Mouse (Mus musculus) embryonic facial prominence, embryonic 11.5 days (tissue): Measurements from ENCODE around the gene Prkcz. TPM values are rescaled to one million over a fixed set of nuclear protein-coding genes. Genes with fewer than 3 reads are reported as not detected.

Source experiments
- ATAC-seq: fragments of 200-750 bp; cut with Nextera tagmentation; replicated peaks from 2 replicates; pipeline ENCODE4 v1.8.0; 2017; ENCODE audit warnings: low read depth; ENCODE audit not compliant: insufficient number of reproducible peaks, low FRiP score, low TSS enrichment
- DNase-seq: peaks from one replicate; pipeline ENCODE4 v3.0.0-alpha.2; 2015; ENCODE audit warnings: low spot score
- H3K27ac ChIP-seq: fragments of 300-500 bp; sonication (generic); replicated peaks from 2 replicates; pipeline ENCODE4 v1.5.1; 2014; ENCODE audit warnings: mild to moderate bottlenecking, low read depth, low read length, control low read depth
- H3K27me3 ChIP-seq: fragments of 300-500 bp; sonication (generic); 2 replicates; pipeline ENCODE4 v1.6.1; 2014; ENCODE audit warnings: mild to moderate bottlenecking, low read length, moderate library complexity, mixed read lengths; ENCODE audit not compliant: control insufficient read depth, insufficient read depth
- H3K36me3 ChIP-seq: fragments of 300-500 bp; sonication (generic); replicated peaks from 2 replicates; pipeline ENCODE4 v1.6.1; 2014; ENCODE audit warnings: low read depth, mild to moderate bottlenecking, low read length, moderate library complexity, mixed read lengths; ENCODE audit not compliant: control insufficient read depth, insufficient read depth
- H3K4me1 ChIP-seq: fragments of 300-500 bp; sonication (generic); 2 replicates; pipeline ENCODE4 v1.6.1; 2014; ENCODE audit warnings: low read length, mixed read lengths; ENCODE audit not compliant: control insufficient read depth, insufficient read depth
- H3K4me2 ChIP-seq: fragments of 300-500 bp; sonication (generic); 2 replicates; pipeline ENCODE4 v1.6.1; 2014; ENCODE audit warnings: low read depth, mild to moderate bottlenecking, control low read depth, low read length, moderate library complexity
- H3K4me3 ChIP-seq: fragments of 300-500 bp; sonication (generic); 2 replicates; pipeline ENCODE4 v1.5.1; 2014; ENCODE audit warnings: low read depth, low read length, control low read depth
- H3K9ac ChIP-seq: fragments of 300-500 bp; sonication (generic); replicated peaks from 2 replicates; pipeline ENCODE4 v1.6.1; 2014; ENCODE audit warnings: mild to moderate bottlenecking, control low read depth, low read length
- H3K9me3 ChIP-seq: fragments of 300-500 bp; sonication (generic); replicated peaks from 2 replicates; pipeline ENCODE4 v1.6.1; 2016; ENCODE audit warnings: mild to moderate bottlenecking, low read length, inconsistent platforms, mixed read lengths; ENCODE audit not compliant: control insufficient read depth
- WGBS: fragments of 180-500 bp; shearing (Covaris S2); extraction: QIAGEN DNeasy Blood & Tissue Kit; methylation state at CpG from one replicate; pipeline ENCODE4 v1.1.7; 2014; 5-methylcytosine and 5-hydroxymethylcytosine counted together
- polyA plus RNA-seq: library from polyadenylated mRNA; unstranded; fragments of >200 nt; fragmentation: Nextera tagmentation; extraction: Ambion mirVana; gene quantifications from 2 replicates; pipeline ENCODE4 v1.2.1, GENCODE M21; 2014

Gene Prkcz
- polyA plus RNA-seq, 1 experiment from 2014 or later, result 8.1 TPM

DNA sequence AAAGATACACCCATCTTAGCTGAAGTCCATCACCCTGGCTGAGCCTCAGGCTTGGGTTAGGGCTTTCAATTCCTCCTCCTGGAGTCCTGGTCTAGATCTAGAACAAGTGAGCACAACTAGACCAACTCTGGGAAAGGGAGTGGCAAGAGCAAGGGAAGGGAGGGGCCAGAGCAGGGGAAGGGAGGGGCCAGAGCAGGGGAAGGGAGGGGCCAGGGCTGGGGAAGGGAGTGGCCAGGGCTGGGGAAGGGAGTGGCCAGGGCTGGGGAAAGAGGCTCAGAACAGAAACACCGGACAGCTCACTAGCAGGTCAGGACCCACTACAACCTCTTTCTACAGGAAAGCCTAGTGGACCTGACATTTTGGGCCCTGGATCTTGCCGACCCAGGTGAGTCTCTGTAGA is 42.9 kb downstream of the Prkcz start:
- WGBS, result 36% methylated on average over 2 of the region's 2 CpGs

GRCm38 (mm10) chr4:155315031-155315430 is 46.1 kb downstream of the Prkcz start:
- H3K27me3 ChIP-seq, result no peaks in the 10 kb centered on the region
- DNase-seq, result no peak
- 86% methylated on average over 3 of the region's 3 CpGs for WGBS
- ATAC-seq, result no peak
- H3K9me3 ChIP-seq, result no peaks in the 10 kb centered on the region
- H3K4me1 ChIP-seq, result no peaks in the 10 kb centered on the region
- H3K27ac ChIP-seq, result no peak overlapping the region
- no peak overlapping the region for H3K4me2 ChIP-seq
- no peaks in the 10 kb centered on the region for H3K36me3 ChIP-seq
- no peak overlapping the region for H3K4me3 ChIP-seq
- no peak overlapping the region for H3K9ac ChIP-seq

More for the DNA sequence above, 42.9 kb downstream of the Prkcz start:
- Histone ChIP-seq H3K9me3 (no peaks in the 10 kb centered on the region), H3K4me1 (no peaks in the 10 kb centered on the region), H3K9ac (no peak overlapping the region), H3K36me3 (no peaks in the 10 kb centered on the region), H3K27ac (no peak overlapping the region), H3K4me3 (no peak overlapping the region), H3K4me2 (no peak overlapping the region), H3K27me3 (no peaks in the 10 kb centered on the region)
- no peak for ATAC-seq
- DNase-seq, result no peak

DNA sequence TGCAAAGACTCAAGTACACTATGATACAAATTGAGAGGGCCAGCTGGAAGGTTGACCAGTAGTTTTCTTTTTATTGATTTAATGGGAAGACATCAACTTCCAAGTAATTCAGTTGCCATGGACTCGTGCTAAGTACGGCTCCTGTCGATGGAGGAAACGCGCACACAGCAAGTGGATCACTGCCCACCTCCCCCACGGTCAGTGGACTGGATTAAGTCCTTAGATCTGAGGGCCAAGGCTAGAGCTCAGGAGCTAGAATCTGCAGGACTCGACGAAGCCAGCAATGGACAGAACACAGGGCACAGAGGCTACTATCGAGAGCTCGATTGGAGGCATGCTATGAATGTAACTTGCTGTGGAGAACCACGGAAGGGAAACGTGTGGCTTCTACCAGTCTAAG is 52.5 kb downstream of the Prkcz start:
- DNase-seq, result no peak
- Histone ChIP-seq H3K4me3 (no peak overlapping the region), H3K36me3 (no peaks in the 10 kb centered on the region), H3K27ac (no peak overlapping the region), H3K4me1 (no peaks in the 10 kb centered on the region; the same call in 1 of the 2 replicates), H3K9me3 (no peaks in the 10 kb centered on the region), H3K27me3 (no peaks in the 10 kb centered on the region), H3K9ac (no peak overlapping the region), H3K4me2 (no peak overlapping the region)
- no peak for ATAC-seq
- 89% methylated on average over 12 of the region's 12 CpGs for WGBS

DNA sequence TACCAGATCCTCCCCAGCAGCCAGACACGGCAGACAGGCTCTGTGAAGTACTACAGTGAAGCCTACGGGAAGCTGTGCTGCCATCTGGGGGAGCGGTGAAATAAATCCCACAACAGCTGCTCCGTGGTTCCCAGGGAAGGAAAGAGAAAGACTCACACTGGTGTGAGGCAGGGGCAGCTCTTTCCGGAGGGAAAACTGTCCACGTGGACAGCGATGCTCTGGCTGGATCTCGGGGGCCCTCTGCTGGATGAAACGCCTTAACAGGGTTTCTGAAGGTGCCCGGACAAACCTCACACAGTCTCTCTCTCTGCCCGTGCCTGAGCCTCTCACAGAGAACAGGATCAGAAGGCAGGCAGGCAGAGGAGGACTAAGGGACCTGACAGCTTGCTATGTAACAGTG is 53.1 kb downstream of the Prkcz start:
- no peaks in the 10 kb centered on the region; the same call in 1 of the 2 replicates for H3K4me1 ChIP-seq
- WGBS, result under 1% methylated on average over 11 of the region's 11 CpGs
- no peaks in the 10 kb centered on the region for H3K36me3 ChIP-seq
- ATAC-seq, result peak; percentile 85
- H3K27ac ChIP-seq, result no peak overlapping the region
- peak overlapping the region; percentile 35 for H3K9ac ChIP-seq
- H3K27me3 ChIP-seq, result no peaks in the 10 kb centered on the region
- H3K4me3 ChIP-seq, result no peak overlapping the region
- peak; percentile 94 for DNase-seq
- no peaks in the 10 kb centered on the region for H3K9me3 ChIP-seq
- 0 out of 2 replicates have a peak overlapping the region, but pooled peaks have one; percentile 1 for H3K4me2 ChIP-seq

DNA sequence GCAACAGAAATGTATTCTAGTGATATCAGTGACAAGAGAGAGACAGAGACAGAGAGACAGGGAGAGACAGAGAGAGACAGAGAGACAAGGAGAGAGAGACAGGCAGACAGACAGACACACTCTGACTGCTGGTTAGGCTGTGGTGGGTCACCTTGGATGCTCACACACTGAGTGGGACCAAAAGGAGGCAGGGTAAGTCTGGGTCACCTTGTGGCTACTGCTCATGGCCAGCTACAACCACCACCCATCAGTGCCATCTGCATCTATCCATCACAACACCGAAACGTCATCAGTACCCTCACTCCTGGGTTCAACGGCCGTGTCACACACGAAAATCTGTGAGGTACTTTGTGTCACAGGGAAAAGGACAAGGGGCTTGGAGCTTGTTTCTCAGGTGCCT is 53.6 kb downstream of the Prkcz start:
- WGBS, result 81% methylated on average over 5 of the region's 5 CpGs
- peak overlapping the region; percentile 35 for H3K9ac ChIP-seq
- no peak overlapping the region for H3K27ac ChIP-seq
- DNase-seq (no peak), ATAC-seq (peak; percentile 55; the same call in 1 of the 2 replicates)
- H3K36me3 ChIP-seq, result no peaks in the 10 kb centered on the region
- H3K27me3 ChIP-seq, result no peaks in the 10 kb centered on the region
- 0 out of 2 replicates have a peak overlapping the region, but pooled peaks have one; percentile 1 for H3K4me2 ChIP-seq
- H3K4me3 ChIP-seq, result no peak overlapping the region
- H3K4me1 ChIP-seq, result no peaks in the 10 kb centered on the region; the same call in 1 of the 2 replicates
- H3K9me3 ChIP-seq, result no peaks in the 10 kb centered on the region

DNA sequence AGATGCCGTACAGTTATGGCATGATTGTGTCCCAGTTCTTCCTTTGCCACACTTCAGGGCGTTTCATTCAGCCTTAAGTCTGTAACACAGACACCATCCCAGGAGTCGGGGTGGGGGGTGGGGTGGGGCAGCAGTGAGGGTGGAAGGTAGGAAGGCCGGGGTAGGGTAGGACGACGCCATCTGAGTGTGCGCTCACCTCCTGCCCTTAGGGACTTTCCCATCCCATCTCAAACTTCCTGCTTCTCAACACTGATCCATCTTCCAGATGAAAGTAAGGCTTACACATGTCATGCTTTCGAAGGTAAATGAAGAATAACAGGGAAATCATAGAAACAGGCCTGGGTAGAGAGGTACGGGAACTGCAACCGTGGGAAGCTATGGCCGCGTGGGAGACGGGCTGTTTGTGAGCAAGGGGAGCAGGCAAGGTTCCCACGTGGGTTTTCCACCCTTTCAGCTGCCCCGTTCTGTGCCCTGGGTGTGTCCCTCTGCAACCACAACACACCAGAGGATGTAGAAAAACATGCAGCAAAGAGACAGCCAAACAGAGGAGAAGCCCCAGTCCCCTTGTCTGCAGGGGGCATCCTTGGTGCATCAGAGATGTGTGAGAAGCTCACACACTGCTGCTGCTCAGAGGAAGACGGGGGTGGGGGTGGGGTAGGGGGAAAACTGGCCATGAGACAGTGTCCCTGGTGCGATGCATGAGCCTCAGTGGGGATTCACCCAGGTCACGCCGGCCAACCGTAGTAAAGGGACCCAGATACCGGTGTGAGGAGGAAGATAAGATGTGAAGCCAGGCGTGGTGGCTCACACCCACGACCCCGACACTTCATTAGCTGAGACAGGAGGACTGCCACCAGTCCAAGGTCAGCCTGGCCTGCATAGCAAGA is 54.6 kb downstream of the Prkcz start:
- Histone ChIP-seq H3K36me3 (no peaks in the 10 kb centered on the region), H3K27ac (no peak overlapping the region), H3K4me1 (no peaks in the 10 kb centered on the region; the same call in 1 of the 2 replicates), H3K9me3 (no peaks in the 10 kb centered on the region), H3K27me3 (no peaks in the 10 kb centered on the region), H3K4me3 (no peak overlapping the region), H3K4me2 (no peak overlapping the region), H3K9ac (no peak overlapping the region)
- ATAC-seq, result no peak
- no peak for DNase-seq
- WGBS, result 70% methylated on average over 24 of the region's 24 CpGs

DNA sequence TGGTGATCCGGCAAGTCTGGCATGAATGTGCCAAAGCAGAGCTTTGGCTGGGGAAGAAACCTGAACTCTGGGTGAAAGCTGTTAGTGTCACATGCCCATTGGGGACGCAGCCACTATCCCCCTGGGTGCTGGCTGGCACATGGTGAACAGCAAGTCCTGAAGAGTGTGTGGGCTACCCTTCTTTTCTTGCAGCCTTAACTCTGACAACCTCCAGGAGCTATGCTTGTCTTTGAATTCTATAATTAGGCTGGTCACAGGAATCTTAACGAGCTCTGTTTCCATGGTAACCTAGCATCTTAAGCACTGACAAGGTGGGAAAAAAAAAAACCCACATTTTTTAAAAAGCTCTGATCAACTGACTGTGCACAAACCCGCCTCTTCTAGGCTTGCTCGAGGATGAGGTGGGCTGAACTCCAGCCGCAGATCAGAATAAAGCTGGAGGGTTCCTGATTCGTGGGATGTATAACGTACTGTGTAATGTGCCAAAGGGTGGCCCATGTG is 55.6 kb downstream of the Prkcz start:
- Histone ChIP-seq H3K9me3 (no peaks in the 10 kb centered on the region), H3K4me3 (no peak overlapping the region), H3K4me1 (no peaks in the 10 kb centered on the region; the same call in 1 of the 2 replicates), H3K27me3 (no peaks in the 10 kb centered on the region), H3K27ac (no peak overlapping the region), H3K36me3 (no peaks in the 10 kb centered on the region), H3K4me2 (no peak overlapping the region), H3K9ac (no peak overlapping the region)
- 53% methylated on average over 8 of the region's 8 CpGs for WGBS
- DNase-seq (no peak), ATAC-seq (no peak)

DNA sequence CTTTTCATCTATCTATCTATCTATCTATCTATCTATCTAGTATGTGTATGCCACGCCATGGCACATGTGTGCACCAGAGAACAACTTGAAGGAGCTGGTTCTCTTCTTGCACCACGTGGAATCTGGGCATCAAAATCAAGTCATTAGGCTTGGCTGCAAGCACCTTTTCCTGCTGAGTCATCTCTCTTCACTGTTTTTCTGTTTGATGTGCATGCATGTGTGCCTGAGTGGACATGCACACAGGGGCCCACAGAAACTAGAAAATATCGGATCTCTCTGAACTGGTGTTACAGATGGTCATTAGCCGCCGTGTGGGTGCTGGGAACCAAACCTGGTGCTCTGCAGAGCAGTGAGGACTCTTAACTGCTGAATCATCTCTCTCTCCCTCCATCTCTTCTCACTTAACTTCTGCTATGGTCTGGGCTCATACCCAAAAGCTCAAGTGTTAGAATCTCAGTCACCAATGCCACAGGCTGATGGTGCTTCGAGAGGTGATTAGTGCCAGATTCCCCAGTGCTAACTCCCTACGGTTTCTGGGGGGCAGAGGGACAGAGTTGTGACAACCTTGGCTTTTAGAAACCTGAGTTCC is 56.6 kb downstream of the Prkcz start:
- no peak overlapping the region for H3K27ac ChIP-seq
- DNase-seq (no peak), ATAC-seq (no peak)
- no peak overlapping the region for H3K9ac ChIP-seq
- no peaks in the 10 kb centered on the region for H3K36me3 ChIP-seq
- H3K4me3 ChIP-seq, result no peak overlapping the region
- no peaks in the 10 kb centered on the region; the same call in 1 of the 2 replicates for H3K4me1 ChIP-seq
- no peaks in the 10 kb centered on the region for H3K9me3 ChIP-seq
- no peaks in the 10 kb centered on the region for H3K27me3 ChIP-seq
- 91% methylated on average over 7 of the region's 7 CpGs for WGBS
- H3K4me2 ChIP-seq, result no peak overlapping the region
